Mouse (Mus musculus): ENCODE measurements around the gene Hist1h2ag. TPM values are rescaled to one million over a fixed set of nuclear protein-coding genes. Genes with fewer than 3 reads are reported as not detected.
A peak's percentile ranks its signal among the peaks of the same experiment; 100 is the strongest.
"Not testable (repeated sequence)": the region's sequence is repeated elsewhere in the genome, so short reads cannot be mapped to it uniquely, and the experiment has no call there.

The Hist1h2ag gene
- 10 to 100 TPM; 11.9 to 12.2 TPM for total RNA-seq (2021)
- long read RNA-seq, experiment 1: 0 reads
- long read RNA-seq, experiment 2: 0 reads

DNA sequence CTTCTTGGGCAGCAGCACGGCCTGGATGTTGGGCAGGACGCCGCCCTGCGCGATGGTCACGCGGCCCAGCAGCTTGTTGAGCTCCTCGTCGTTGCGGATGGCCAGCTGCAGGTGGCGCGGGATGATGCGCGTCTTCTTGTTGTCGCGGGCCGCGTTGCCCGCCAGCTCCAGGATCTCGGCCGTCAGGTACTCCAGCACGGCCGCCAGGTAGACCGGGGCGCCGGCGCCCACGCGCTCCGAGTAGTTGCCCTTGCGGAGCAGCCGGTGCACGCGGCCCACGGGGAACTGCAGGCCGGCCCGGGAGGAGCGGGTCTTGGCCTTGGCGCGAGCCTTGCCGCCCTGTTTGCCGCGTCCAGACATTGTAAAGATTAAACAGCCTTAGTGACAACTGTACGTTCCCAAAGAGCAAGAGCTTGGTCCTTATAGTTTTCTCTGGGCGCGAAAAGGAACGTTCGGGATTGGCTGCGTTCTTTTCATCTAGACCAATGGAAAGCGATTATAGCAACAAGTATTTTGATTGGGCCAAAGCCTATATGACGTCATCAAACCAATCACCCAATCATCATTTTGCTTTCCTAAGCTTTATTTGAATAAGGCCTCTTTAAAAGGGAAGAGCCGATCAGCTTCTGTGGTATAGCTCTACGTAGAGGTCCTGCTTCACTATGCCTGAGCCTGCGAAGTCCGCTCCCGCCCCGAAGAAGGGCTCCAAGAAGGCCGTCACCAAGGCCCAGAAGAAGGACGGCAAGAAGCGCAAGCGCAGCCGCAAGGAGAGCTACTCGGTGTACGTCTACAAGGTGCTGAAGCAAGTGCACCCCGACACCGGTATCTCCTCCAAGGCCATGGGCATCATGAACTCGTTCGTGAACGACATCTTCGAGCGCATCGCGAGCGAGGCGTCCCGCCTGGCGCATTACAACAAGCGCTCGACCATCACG is at the start of gene Hist1h2ag, which contains the start of gene Hist1h2bj:
Hist1h2ag (minus strand) TSS at position 377 of the 935 bp plus-strand sequence.
Hist1h2bj (plus strand) TSS at position 647 of the 935 bp plus-strand sequence.
- DNase-seq (ENCODE audit: low spot score in 2 of 2): peak; percentile 64 to 80

DNA sequence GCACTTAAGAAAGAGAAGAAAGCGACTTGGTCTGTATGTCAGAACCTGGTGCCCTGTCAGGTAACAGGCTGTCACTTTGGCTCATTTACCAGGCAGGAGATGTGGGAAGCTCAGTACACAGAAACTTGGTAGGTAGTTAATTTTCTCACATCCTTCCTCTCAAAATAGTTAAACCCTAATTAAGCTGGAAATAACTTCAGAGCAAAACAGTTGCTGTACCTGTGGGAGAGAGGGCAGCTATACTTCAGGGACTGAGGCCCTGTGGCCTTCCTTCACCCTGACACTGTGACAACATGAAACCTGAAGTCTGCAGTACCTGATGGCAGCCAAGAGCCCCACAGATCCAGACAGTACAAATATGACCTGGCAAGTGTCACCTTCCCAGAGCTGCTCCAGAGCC is 41.4 kb upstream of the Hist1h2ag start, which contains the start of gene Vmn1r188:
Vmn1r188 (plus strand) TSS at position 301 of the 400 bp plus-strand sequence.
- not testable (repeated sequence) for DNase-seq (ENCODE audit: low spot score in 2 of 2)

DNA sequence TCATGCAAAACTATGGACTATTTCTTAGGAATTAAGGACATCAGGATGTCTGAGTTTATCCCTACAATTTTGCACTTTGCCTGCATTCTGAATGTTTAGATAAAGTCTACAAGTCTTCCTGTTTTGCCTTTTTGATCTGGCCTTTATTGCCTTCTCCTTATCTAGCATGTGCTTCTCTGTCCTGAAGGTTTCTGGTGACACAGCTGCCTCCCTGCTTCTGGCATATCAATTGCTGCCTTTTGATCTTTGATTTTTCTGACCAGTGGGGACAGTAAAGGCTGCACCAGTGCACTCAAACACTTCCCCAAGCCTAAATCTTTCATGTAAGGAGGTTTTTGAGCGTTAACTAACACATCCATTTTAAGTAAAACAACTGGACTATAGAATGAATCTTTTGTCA is 20.7 kb upstream of the Hist1h2ag start:
- DNase-seq (ENCODE audit: low spot score in 2 of 2): no peak

DNA sequence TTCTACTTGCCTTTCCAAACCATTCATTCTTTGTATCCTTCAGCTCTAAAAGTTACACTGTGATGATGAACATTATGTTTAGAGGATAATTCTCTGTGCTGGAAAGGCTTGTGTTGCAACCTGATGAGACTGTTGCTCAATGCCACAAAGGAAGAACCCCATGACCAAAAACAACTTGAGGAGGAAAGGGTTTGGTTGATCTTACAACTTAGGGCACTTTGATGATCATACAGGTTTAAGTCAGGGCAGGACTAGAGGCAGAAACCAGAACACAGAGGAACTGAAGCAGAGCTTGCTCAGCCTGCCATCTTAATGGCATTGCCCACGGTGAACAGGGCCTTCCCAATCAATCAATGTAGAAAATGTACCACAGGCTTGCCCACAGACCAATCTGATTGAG is 18.7 kb upstream of the Hist1h2ag start:
- no peak for DNase-seq (ENCODE audit: low spot score in 2 of 2)

DNA sequence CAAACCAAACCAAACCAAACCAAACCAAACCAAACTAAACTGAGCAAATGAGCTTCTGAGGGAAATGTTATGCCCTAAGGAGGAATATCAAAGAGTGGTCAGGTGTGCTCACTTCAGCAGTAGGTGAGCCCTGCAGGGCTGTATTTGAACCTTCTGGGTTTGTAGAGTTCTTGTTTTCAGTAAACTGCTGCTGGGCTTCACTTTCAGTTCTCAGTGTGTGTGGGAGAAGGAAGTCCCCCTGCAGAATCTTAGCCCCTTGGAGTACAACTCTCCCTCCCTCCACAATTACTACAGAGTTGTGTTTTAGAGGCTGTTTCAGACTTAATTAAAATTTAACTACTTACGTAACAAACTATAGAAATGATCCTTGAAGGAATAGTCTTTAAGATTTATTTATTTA is 11.0 kb upstream of the Hist1h2ag start:
- DNase-seq (ENCODE audit: low spot score in 2 of 2): no peak

DNA sequence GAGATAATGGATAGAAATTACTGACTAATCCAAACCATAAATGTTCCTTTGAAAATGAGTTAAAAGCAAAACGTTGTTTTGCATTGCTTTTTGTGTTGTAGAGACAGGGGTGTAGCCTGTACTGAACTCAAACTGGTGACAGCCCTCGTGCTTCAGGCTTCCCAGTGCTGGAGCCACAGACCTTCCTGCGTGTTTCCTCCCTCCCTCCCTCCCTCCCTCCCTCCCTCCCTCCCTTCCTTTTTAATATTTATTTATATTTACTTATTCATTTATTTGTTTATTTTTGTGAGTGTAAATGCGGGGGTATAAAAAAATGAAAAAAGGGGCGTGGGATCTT is 8.7 kb upstream of the Hist1h2ag start:
- no peak for DNase-seq (ENCODE audit: low spot score in 2 of 2)

DNA sequence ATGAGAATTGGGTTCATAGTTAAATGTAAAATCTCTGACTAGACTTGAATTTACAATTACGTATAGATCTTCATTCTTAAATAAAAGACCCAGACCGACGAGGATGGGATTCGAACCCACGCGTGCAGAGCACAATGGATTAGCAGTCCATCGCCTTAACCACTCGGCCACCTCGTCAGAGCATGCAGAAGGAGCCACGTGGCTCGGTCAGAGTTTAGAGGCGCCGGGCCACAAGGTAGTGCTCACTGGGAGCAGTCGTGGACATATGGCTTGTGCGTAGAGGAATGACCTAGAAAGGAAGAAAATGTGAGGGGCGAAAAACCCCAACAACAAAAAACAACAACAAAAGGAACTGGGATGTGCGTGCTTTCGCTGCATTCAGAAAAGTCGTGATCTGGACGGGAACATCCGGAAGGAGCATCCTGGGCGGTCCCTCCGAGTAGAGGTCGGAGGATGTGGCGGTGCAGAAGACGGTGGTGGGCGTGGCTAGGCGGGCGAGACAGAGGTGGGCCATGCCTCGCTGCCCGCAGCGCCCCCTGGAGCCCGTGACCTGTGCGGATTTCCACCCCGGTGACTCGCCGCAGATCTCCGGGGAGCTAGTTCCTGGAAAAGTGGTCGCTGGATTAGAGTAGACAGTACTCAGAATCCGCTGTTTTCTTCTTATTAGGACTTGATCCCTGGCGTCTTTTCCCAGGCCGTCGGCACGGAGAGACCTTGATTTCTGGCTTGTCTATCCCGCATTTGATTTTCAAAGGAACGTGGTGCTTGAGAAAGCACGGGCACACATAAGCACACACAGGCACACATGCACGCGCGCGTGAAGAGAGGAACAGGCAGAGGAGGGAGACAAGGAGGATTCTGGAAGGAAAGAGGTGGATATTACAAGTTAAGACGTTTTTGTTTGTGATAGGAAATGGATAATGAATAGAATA is 8.1 kb upstream of the Hist1h2ag start:
- DNase-seq (ENCODE audit: low spot score in 2 of 2): peak; percentile 90 to 91

DNA sequence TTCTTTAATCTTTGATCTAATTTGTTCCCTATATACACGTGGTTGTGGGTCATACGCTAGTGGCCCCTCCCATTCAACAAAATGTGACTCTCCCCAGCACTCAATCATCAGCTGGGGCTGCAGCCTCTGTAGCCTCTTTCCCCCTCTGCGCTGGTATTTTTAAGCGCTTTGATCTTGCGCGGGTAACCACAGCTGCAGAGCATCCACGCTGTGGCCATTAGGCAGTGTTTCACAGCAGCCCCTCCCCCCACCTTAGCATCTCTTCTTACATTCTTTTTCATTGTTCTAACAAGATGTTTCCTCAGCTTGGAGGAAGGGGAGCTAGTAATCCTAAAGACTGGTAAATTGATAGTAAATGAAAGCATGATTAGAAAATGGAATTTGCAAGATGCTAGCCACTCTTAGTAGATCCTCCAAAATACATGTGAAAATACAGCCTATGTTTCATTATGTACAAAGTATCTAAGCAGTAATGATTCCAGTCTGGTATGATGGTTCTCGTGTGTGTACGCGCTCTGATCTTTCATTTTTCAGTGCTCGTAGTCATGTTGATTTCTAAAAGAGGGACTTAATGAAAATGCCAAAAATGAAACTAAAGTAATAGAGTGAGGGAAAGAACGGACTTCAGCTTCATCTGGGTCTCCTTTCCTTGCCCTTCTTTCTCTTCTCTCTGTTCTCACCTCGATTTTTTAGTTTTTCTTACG is 7.1 kb upstream of the Hist1h2ag start:
- DNase-seq (ENCODE audit: low spot score in 2 of 2): no peak

DNA sequence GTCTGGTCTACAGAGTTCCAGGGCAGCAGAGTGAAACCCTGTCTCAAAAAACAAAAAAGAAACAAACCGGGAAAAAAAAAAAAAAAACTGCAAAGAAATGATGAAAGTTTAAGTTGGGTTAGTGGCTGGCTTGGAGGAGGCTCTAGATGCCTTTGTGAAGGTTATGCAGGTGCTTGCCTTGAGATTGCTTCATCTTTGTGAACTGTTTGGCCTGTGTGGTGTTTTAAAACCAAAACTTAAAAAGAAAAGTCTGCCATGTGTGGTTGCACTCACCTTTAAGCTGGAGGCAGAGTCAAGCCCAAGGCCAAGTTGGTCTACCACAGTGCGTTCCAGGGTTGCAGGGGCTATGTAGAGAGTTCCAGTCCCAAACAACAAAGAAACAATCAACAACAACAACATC is 6.3 kb upstream of the Hist1h2ag start:
- DNase-seq (ENCODE audit: low spot score in 2 of 2): no peak

DNA sequence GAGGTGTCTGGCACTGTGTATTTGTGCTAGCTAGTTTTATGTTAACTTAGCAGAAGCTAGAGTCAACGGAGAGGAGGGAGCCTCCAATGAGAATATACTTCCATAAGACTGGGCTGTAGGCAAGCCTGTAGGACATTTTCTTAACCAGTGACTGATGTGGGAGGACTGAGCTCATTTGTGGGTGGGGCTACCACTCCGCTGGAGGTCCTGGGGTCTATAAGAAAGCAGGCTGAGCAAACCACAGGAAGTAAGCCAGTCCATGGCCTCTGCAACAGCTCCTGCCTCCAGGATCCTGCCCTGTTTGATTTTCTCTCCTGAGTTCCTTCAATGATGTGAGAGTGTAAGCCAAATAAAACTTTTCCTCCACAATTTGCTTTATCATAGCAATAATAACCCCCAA is 2.6 kb upstream of the Hist1h2ag start:
- no peak for DNase-seq (ENCODE audit: low spot score in 2 of 2)

DNA sequence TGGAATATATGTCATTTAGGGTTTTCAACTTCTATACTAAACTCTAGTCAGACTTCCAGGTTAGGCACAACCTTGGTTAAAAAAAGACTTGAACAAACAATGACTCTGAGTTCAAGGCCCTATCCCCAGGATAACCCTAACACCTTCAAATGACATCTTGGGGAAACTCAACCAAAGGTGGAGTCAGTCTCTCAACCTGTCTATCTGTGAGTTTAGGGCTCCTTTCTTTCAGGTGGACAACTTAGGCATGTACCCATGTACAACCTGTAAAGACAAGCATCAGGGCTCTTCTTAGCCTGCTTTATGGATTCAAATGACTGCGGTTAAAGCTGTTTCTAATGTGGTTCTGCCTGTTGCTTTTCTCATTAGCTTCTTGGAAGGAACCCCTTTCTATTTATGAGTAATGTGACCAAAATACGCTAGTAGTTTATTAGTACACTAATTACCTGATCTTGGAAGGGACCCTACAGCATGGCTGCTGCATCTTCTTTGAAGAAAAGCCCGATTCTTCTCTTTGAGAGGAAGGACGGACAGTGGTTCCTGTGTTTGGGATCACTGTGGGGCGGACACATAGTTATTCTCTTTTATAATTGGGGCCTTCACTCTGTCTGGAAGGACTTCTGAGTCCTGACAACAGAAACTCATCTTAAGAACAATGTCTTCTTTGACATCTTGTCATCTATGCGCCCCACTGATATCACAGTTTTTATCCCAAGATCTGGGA is 1.9 kb upstream of the Hist1h2ag start:
- no peak for DNase-seq (ENCODE audit: low spot score in 2 of 2)

DNA sequence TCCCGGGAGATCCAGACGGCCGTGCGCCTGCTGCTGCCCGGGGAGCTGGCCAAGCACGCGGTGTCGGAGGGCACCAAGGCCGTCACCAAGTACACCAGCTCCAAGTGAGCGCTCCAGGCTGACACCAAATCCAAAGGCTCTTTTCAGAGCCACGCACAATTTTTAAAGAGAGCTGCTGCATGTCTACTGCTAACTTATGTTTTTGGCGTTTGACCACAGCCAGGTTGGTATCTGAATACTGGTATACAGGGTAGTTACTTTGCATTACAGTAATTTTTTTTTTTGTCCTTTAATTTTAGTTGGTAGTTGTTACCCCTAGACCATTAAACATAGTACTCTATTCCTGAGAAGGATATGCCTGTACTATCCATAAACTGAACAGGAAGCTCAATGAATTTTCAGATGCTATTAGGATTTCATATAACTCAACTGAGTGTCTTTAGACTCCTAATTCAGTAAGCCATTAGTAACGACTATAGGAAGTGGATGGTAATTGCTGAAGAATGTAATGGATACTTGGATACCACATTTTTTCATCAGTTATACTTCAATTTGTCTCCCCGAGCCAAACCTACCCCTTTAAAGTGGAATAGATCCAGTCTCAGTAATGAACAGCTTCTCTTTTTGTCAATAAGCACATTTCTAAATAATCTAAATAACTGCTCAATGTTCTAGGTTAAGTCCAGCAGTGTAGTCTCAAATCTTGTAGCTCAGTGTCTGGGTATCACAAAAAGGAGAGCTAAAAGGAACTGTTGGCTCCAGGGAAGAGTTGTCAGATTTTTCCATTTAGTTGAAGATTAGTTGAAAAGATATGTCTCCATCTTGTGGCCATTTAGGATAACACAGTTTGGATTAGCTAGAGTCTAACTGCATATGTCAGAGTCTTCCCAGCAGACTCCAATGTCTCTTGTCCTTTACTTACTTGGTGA is 1.0 kb upstream of the Hist1h2ag start:
- no peak for DNase-seq (ENCODE audit: low spot score in 2 of 2)

DNA sequence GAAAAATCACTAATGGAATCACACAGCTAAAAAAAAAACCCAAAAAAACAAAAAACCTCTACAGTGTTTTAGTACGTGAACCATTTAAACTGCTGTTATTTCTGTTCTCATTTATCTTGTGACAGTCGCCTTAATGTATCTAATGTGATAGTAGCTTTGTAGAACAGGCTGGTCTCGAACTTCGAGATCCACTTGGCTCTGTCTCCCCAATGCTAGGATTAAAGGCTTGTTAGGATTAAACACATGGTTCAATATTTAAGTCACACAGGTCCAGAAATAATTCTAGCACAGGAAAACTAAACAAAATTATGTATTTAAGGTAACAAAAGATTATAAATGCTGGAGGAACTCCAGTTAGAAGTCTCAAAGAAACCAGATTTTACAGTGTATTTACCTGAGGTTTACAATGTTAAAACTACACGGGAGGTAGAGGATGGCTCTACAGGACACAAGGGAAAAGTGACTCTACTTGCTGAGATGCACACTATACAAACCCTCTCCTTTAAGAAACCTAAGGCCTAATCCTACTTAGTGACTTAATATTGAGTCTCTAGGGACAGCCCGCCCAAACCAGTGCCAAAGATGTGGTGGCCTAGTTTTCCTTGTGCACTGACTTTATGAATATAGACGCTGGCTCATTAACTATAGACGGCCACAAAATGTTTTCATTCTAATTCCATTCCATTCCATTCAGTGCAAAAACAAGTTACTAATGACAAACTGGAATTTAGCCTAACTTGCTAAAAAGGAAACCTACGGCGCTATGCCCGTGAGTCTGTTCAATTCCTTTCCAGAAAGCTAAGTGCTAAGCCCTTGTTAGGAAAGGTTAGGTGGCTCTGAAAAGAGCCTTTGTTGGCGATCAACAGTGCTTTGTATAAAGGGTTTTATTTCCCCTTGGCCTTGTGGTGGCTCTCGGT is 835 bp downstream of the Hist1h2ag start:
- no peak for DNase-seq (ENCODE audit: low spot score in 2 of 2)

DNA sequence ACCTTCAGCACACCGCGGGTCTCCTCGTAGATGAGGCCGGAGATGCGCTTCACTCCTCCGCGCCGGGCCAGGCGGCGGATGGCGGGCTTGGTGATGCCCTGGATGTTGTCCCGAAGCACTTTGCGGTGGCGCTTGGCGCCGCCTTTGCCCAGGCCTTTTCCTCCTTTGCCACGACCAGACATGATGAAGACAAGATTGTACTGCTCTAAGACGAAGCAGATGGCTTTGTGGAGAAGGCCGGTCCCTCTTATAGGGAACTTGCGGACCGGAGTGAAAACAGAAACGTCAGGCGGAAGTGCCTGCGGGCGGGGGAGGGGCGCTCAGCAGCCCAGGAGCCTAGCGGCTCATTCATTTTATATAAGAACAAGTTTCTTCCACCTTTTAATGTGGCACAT is 1.6 kb downstream of the Hist1h2ag start, which contains the start of gene Hist1h4i:
Hist1h4i (minus strand) TSS at position 221 of the 395 bp plus-strand sequence.
- peak; percentile 92 to 94 for DNase-seq (ENCODE audit: low spot score in 2 of 2)

DNA sequence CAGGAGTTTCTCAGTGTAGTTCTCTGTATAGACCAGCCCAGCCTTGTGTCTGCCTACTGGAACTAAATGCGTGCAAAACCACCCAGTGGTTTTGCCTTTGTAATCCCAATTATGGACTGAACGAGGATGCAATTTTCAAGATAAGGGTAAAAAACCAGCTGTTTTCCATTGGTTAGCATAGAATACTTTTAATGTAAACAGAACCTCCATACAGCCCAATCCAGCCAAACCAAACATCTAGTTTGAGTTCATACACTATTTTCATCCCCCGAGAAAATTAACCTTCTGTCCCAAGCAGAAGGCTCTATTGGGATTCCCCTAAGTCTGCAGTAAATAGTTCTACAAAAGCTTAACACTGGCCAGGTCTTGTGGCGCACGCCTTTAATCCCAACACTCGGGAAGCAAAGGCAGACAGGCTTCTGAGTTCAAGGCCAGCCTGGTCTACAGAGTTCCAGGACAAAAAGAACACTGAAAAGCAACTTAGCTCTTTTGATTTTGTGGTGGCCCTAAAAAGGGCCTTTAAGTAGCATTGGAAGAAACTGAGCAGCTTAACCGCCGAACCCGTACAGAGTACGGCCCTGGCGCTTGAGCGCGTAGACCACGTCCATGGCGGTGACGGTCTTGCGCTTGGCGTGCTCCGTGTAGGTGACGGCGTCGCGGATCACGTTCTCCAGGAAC is 2.1 kb downstream of the Hist1h2ag start:
- DNase-seq (ENCODE audit: low spot score in 2 of 2): no peak

DNA sequence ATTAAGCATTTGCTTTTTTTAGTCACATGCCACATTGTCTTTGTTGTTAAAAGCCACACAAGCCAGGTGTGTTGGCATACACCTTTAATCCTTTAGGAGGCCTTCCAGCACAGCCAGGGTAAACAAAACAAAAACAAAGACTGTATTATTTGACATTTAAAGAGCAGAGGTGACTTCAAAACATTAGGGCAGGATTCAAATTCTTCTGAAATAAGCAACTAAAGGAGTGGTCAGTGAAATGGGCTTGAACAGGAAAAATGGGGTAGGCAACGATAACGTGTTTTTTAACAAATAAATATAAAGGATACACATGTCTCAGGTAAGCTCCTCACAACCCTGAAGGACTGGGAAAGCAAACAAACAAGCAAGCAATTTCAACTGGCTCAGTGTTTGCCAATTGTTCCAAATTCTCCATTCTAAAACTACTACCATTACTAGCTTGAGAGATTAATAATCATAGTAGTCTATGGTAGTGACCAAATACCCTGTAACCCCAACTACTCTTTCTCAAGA is 2.7 kb downstream of the Hist1h2ag start:
- DNase-seq (ENCODE audit: low spot score in 2 of 2): no peak

DNA sequence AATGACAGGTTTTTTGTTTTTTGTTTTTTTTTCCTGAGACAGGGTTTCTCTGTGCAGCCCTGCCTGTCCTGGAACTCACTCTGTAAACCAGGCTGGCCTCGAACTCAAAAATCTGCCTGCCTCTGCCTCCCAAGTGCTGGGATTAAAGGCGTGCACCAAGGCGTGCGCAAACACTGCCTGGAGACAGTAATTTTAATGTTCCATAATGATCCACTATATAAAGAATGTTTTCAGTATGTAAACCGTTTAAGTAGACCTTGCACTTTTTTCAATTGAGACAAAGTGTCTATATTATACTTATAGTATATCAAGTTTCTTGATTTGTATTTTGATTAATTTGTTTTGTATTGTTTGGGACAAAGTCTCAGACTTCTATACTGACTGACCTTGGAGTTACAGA is 3.4 kb downstream of the Hist1h2ag start:
- no peak for DNase-seq (ENCODE audit: low spot score in 2 of 2)

Measured in adrenal gland, adult 18-20 months (tissue).